Mouse (Mus musculus) C2C12 (cell line): ENCODE data around the gene Mapk13. TPM values are rescaled to one million over a fixed set of nuclear protein-coding genes. Genes with fewer than 3 reads are reported as not detected.

ENCODE experiments used
- H3K27me3 ChIP-seq: one replicate; pipeline ENCODE4 v1.6.1; 2011; ENCODE audit not compliant: control insufficient read depth, insufficient read depth, insufficient read length
- H3K36me3 ChIP-seq: one replicate; pipeline ENCODE4 v1.6.1; 2011; ENCODE audit not compliant: control insufficient read depth, insufficient read depth
- H3K4me3 ChIP-seq: one replicate; pipeline ENCODE4 v1.5.1; 2011; ENCODE audit warnings: mild to moderate bottlenecking, control low read depth; ENCODE audit not compliant: poor library complexity, insufficient read depth, severe bottlenecking
- H3K79me2 ChIP-seq: one replicate; pipeline ENCODE4 v1.6.1; 2011; ENCODE audit not compliant: control insufficient read depth, insufficient read depth
- H3K79me3 ChIP-seq: one replicate; pipeline ENCODE4 v1.6.1; 2011; ENCODE audit warnings: low read depth, control low read depth
- H3ac ChIP-seq: one replicate; pipeline ENCODE3; 2011; ENCODE audit warnings: low read depth; ENCODE audit not compliant: control insufficient read depth, insufficient read length
- CEBPB ChIP-seq: IDR thresholded peaks from one replicate; pipeline ENCODE4 v1.6.1; 2011; ENCODE audit warnings: low read depth, mild to moderate bottlenecking, control low read depth, moderate library complexity
- CTCF ChIP-seq: IDR thresholded peaks from one replicate; pipeline ENCODE4 v1.5.1; 2011; ENCODE audit not compliant: control insufficient read depth, insufficient read depth, insufficient read length
- FOSL1 ChIP-seq: IDR thresholded peaks from one replicate; pipeline ENCODE4 v1.8.0; 2011; ENCODE audit warnings: mild to moderate bottlenecking, low read length; ENCODE audit not compliant: poor library complexity, insufficient read depth, severe bottlenecking
- MAX ChIP-seq: IDR thresholded peaks from one replicate; pipeline ENCODE4 v1.6.1; 2011; ENCODE audit warnings: mild to moderate bottlenecking, control low read depth
- MYOD1 ChIP-seq: IDR thresholded peaks from one replicate; pipeline ENCODE4 v1.6.1; 2011; ENCODE audit warnings: low read depth; ENCODE audit not compliant: control insufficient read depth, insufficient read length
- MYOG ChIP-seq: IDR thresholded peaks from one replicate; pipeline ENCODE4 v1.6.1; 2011; ENCODE audit not compliant: control insufficient read depth, insufficient read length; ENCODE audit errors: extremely low read depth
- USF1 ChIP-seq: IDR thresholded peaks from one replicate; pipeline ENCODE4 v1.6.1; 2011; ENCODE audit warnings: low read depth, mild to moderate bottlenecking, control low read depth, moderate library complexity
- polyA plus RNA-seq: library from polyadenylated mRNA; unstranded; fragments of >200 nt; fragmentation: generic; extraction: Trizol; gene quantifications from one replicate; pipeline ENCODE4 v1.2.1, GENCODE M21; 2012; ENCODE audit warnings: missing spikeins

Mapk13 gene
- polyA plus RNA-seq, 1 experiment, result not detected

DNA sequence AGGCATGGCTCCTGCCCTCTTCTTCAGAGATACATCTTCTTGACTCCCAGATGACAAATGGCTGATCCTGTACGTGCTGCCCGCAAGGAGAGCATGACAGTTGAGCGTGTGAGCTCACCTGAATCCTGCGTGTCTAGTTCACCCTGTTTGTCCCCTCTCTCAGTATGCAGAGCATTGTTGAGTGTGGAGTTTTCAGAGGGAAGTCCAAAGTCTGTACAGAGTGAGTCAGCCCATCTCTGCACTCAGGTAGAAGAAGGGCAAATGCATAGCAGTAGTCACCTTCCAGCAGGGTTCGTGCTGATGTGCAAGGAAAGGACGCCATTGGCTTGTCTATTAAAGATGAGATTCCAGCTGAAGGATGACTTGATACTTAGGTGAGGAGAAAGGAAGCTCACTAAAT, 29.9 kb upstream of the Mapk13 start:
- Histone ChIP-seq H3K79me2 (no peaks in the 10 kb centered on the region), H3K4me3 (no peak overlapping the region), H3K27me3 (no peaks in the 10 kb centered on the region), H3ac (no peak overlapping the region), H3K79me3 (no peaks in the 10 kb centered on the region), H3K36me3 (peaks cover 52% of the 10 kb centered on the region)
- no peak for TF ChIP-seq MYOG

DNA sequence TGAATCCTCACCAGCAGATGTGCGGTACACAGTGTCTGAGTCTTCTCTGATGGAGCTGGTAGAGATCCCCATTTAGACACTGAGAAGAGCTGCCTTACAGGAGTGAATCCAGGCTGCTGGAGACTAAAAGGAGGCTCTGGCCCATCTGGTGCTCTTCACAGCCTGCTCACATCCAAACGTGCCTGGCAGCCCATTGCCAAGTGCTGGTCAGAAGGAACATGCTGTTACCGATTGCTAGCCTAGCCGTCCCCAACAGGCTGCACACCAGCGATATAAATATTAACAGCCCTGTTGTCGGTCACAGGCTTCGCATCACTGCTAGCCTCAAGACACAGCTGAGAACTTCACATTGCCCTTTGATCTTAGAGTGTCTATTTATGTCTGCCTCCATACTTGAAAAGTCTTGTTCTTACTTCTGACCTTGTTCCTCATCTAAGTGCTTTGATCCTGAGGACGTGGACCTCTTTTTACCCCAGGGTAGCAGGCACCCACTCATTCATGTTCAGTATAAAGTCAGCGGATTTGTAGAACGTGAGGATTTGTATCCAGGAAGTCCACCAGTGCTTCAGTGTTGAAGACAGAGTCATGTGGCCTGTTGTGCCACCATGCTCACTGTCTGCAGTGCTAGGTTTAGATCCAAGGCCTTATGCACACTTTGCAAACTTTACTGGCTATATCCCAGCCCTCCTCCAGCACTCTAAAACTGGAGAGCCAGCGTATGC, 25.8 kb upstream of the Mapk13 start:
- Histone ChIP-seq H3ac (no peak overlapping the region), H3K27me3 (no peaks in the 10 kb centered on the region), H3K4me3 (no peak overlapping the region), H3K79me2 (no peaks in the 10 kb centered on the region), H3K36me3 (peaks cover 70% of the 10 kb centered on the region), H3K79me3 (no peaks in the 10 kb centered on the region)
- TF ChIP-seq FOSL1 (no peak), USF1 (no peak), CEBPB (no peak), MAX (no peak), CTCF (no peak), MYOD1 (no peak), MYOG (no peak)

DNA sequence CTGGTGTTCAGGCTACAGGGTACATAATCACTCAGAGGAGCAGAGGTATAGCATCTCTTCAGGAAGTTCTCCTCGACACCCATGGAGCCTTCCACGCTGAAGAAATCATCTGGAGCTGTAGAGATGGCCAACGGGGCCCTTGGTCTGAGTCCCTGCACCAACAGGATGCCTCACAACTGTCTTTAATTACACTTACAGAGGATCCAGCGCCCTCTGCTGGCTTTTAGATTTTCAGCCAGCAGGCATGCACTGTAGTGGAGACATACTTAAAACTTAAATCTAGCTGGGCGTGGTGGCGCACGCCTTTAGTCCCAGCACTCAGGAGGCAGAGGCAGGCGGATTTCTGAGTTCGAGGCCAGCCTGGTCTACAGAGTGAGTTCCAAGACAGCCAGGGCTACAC, 25.2 kb upstream of the Mapk13 start:
- Histone ChIP-seq H3ac (no peak overlapping the region), H3K4me3 (no peak overlapping the region), H3K27me3 (no peaks in the 10 kb centered on the region), H3K36me3 (peaks cover 76% of the 10 kb centered on the region), H3K79me3 (no peaks in the 10 kb centered on the region), H3K79me2 (no peaks in the 10 kb centered on the region)
- TF ChIP-seq CTCF, result no peak

DNA sequence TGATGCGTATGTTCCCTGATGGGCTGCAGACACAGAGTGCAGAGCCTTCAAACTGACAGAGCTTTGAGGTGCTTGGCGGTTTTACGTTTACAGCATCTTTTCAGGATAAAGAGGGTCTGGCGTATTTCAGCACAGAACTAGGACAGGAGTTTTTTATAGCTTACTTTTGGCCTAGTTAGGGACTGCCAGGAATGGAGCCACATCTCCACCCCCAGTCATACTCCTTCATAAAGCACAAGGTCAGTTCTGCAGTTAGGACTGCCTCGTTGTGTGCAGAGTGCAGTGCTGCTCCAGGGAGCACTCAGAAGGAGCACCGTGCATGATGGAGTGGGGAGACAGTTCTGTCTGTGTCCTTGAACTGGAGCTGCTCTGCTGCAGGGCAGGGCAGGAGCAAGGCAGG, 23.3 kb upstream of the Mapk13 start:
- Histone ChIP-seq H3K79me3 (no peaks in the 10 kb centered on the region), H3K4me3 (no peak overlapping the region), H3K79me2 (no peaks in the 10 kb centered on the region), H3ac (no peak overlapping the region), H3K36me3 (peaks cover 67% of the 10 kb centered on the region), H3K27me3 (no peaks in the 10 kb centered on the region)
- TF ChIP-seq CEBPB (no peak), MYOD1 (no peak), MYOG (no peak), FOSL1 (no peak), CTCF (no peak), USF1 (no peak), MAX (no peak)

DNA sequence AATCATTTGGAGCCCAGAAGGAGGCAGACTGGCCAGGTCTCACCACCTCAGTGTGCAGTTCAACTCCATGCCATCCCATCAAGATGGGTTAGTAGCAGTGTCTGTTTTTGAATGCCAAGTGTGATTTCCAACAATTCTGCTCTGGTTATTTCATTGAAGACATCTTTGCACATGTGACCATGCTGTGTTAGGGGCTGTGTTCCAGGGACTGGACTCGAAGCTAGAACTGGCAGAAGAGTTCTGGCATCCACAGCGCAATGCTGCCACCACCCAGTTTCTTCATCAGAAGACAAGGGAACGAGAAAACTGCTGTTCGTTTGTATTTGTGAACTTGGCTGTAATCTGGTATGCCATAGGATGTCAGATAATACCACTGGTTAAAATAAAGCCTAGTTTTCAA, 21.1 kb upstream of the Mapk13 start:
- TF ChIP-seq MYOG, result no peak
- no peak for TF ChIP-seq FOSL1
- no peak for TF ChIP-seq CEBPB
- no peak for TF ChIP-seq MYOD1
- TF ChIP-seq MAX, result no peak
- no peak for TF ChIP-seq USF1
- TF ChIP-seq CTCF, result no peak
- no peaks in the 10 kb centered on the region for H3K27me3 ChIP-seq
- no peaks in the 10 kb centered on the region for H3K79me3 ChIP-seq
- no peaks in the 10 kb centered on the region for H3K79me2 ChIP-seq
- H3K4me3 ChIP-seq, result no peak overlapping the region
- H3ac ChIP-seq, result no peak overlapping the region
- peaks cover 45% of the 10 kb centered on the region for H3K36me3 ChIP-seq

DNA sequence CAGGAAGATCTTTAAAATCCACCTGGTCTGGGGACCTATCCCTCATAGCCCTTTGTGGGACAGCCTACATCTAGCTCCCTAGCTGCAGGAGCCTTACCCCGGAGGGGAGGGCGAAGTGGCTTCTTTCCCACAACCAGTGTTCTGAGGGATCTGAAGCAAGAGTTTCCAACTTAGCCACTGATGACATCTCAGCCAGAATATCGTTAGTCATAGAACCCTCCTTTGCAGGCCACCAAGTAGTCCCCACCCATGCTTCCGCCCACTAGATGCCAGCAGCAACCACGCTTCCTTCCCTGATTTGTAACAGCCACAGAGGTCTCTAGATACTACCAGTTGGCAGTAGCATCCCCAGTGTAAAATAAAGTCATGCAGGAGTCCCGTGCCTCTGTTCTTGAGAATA, 18.5 kb upstream of the Mapk13 start:
- no peaks in the 10 kb centered on the region for H3K79me2 ChIP-seq
- H3K79me3 ChIP-seq, result no peaks in the 10 kb centered on the region
- no peak for TF ChIP-seq USF1
- TF ChIP-seq MYOG, result no peak
- TF ChIP-seq FOSL1, result no peak
- TF ChIP-seq CTCF, result peak; percentile 4
- no peak for TF ChIP-seq CEBPB
- no peak for TF ChIP-seq MYOD1
- H3ac ChIP-seq, result no peak overlapping the region
- peaks cover 28% of the 10 kb centered on the region for H3K36me3 ChIP-seq
- H3K27me3 ChIP-seq, result no peaks in the 10 kb centered on the region
- no peak overlapping the region for H3K4me3 ChIP-seq
